Mouse (Mus musculus) liver (tissue): ENCODE data around the gene Morn1.

Source experiments
- DNase-seq: peaks from one replicate; pipeline ENCODE4 v3.0.0-alpha.2; 2020; ENCODE audit warnings: mixed read lengths

Morn1 gene

DNA sequence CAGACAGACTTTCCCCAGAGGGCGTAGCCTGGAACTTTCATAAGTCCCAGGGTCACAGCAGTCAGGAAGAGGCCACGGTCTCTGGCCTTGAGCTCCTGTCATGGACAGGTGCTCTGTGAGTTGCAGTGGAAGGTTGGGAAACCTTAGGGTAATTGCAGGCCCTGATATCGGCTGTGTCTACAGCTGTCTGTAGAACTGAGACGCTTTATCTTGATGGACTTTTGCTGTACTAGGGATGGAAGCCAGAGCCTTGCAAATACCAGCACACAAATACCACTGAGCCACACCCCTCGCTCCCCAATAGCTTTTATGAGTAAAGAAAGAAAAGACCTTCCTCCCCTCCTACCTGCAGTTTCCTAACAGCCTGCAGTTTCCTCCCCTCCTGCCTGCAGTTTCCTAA lies 34.2 kb downstream of the Morn1 start:
- DNase-seq, result peak; percentile 32

DNA sequence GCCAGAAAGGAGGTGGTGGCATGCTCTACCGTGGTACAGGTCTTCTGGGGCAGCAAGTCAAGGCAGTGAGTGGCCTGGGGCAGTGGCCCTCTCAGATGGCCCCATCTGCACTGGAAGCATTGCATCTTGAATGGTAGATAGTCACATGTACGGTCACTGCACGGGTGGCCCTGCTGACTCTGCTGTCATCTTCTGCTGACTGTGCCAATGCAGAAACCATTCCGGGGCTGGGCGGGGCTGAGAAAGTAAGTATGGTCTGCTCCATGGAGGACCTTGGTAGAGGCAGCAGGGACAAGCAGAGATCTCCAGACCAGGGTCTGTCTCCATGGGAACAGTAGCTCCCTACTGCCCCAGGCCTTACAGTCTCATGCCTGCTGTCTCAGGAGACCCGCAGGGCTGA lies 34.8 kb downstream of the Morn1 start:
- DNase-seq, result no peak

DNA sequence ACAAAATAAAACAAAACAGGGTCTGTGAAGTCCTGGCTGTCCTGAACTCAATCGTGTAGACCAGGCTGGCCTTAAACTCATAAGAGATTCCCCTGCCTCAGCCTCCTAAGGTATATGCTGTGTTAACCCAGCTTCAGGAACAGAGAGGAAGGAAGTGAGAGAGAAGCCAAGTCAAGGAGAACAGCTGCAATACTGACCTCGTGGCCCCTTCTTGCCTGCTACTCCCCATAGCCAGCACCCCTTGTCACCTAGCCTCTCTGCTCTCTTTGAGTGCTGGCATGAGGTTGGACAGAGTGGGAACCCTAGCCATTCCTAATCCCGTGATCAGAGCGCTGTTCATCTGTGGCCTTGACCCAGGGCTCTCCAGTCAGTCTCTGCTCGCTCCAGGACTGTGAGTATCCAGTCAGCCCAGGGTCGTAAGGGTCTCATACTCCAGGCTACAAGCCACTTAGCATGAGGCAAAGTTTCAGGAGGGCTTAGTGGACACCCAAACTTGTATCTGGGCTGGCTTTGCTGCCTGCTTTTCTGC lies 35.6 kb downstream of the Morn1 start:
- no peak for DNase-seq

DNA sequence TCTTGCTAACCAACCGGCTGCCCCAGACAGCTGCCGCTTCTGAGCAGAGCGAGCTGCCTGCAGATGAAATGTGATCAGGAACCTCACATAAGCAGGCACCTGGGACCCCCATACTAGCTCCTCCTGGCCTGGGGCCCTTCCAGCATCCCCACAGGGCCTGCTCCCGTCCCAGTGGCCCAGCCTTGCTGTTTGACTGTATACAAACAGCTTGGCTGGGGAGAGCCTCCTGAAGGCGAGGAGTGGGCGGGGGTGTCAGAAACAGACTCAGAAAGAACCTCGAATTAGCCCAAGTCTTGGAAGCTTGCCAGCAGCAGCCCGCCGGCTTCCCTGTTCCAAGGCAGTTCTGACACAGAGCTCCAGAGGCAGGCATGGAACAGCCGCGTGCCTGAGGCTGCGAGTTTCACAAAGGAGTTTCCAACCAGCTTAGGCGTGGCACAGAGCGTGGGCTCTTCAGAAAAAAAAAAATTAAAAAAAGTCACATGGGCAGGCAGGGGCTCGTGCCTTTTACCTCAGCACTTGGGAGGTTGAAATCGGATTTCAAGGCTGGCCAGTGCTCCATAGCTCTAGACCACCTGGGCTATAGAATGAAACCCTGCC lies 36.2 kb downstream of the Morn1 start:
- DNase-seq, result peak; percentile 63

DNA sequence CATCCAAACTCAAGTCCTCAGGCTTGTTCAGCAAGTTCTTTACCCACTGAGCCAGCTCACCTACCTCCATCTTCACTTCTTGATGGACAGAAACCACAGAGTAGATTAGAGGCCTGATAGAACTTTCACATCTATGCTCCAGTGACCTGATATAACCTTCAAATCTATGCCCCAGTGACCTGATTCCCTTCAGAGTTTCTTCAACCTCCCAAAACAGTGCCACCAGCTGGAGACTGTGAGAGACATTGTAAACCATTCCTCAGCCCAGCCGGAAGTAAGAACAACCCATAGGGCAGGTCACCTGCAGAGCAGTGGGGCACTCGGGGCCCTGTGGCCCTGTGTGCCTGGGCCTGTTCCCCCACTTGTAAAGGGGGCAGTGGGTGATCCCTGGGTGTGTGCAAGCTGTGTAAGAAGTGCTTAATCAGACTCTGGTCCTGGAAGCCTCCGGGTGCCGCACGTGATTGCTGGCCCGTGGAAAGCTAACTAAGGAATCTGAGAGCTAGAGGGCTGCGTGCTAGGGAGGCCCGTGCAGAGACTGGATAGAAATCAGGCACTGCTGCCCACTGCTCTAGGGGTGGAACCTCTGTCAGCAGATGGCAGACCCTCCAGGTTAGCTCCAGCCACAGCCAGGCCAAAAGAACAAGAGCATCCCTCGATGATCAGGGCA lies 37.6 kb downstream of the Morn1 start:
- no peak for DNase-seq

DNA sequence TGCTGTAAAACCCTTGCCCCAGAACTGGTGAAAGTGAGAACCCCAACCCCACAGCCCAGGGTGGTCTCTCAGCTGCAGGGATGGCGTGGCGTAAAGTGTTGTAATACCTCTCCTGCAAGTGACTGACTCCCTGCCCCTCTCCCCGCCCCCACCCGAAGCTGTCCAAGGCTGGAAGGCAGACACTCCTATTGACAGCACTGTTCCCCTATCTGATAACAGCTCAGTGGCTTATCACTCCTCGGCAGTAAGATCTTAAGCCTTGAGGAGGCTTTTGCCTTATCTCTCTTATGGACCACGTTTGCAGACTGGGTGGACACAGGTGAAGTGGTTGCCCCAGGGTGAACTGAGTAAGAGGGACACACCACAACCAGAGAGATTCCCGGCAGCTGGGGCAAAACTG lies 38.9 kb downstream of the Morn1 start:
- DNase-seq, result peak; percentile 58

DNA sequence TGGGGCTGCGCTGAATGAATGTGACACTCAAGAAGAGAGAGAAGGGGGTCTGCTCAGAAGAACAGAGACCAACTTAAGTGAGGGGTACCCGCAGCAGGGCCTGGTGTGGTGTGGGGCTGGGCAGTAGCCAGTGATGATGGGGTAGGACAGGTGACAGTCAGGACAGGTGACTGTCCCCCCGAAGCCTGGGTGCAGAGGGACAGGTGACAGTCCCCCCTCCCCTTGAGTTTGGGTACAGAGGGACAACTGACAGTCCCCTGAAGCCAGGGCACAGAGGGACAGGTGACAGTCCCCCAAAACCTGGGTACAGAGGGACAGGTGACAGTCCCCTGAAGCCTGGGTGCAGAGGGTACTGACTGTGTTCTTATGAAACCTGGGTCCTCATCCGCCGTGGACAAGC lies 39.8 kb downstream of the Morn1 start:
- no peak for DNase-seq

DNA sequence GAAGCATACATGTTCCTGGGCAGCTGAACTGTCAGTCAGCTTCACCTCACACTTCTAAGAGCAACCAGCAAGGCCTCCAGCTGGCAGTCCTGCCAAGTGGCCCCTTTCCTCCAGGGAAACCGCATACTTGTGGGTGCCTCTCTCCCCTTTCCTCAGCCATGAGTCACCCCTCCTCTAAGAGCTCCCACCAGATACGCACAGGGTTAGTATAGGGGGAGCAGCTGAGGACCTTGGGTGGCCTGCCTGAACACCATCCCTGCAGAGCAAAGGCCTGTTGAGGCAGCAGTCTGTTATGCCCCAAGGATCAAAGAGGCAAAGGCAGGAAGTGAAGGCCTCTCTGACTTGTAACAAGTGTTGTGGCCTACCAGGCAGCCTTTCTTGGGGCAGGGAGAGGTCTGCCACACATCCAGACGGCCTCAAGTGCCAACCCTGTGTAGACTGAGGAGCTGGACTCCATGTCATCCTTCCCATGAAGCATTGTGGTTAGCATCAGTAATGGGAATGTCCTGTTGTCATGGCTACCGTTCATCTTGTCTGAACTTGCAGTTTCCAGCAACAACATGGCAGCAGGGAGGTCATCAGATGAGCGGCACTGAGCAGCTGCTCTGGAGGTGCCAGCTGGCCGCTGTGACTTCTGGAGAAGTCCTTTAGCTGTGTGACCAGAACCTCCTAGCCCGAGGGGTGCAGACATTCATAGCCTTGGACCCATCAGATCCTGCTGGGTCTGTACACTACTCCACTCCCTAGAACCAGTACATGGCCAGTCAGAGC lies 40.4 kb downstream of the Morn1 start:
- DNase-seq, result no peak

DNA sequence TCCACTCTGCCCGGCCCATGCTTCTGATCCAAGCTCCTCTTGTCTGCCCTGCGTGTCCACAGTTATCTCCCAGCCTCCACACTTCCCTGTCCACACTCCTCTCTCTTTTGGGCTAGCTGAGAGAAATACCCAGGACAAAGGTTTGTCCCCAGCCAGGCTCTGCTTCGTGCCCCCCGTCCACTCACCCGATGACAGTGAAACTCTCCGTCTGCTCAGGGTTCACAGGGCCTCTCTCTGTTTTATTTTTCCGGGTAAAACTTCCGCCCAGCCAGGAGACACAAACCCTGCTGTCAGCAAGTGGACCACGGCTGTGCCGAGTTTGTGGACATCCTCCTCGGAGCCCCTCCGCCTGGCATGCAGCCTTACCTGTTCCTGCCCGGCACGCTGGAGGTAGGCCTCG lies 42.0 kb downstream of the Morn1 start:
- no peak for DNase-seq

DNA sequence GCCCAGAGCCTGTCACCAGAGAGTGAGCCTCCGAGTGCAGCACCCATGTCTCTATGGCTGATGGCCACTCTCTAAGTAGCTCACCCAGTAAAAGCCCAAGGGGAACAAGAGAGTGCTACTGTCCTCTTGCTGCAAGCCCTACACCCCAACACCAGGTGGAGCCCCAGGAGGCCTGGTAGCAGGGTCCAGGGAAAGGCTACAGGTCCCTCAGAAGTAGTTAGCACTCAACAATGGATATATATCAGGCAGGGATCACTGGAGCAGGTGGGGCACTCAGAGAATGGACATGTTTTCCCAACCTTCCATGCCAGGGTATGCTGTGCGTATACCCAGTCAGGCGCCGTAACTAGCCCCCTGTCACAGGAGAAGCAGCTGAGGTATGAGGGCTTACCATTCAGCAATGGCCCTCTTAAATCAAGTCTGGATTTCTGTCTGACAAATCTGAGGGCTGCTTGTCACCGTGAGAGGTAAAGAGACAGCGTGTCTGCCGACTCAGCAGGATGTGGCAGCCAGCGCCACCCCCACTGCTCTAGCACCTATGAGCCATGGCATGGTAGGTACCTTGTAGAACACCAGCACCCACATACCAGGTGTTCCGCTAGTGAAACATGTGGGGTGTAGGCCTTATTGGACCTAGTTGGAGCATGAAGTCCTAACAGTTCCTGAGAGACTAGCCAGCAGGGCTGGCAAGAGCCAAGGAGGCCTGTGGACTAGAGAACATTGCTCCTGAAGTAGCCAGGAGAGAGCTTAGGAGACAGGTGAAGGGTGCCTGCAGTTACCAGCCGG lies 42.9 kb downstream of the Morn1 start:
- DNase-seq, result no peak

DNA sequence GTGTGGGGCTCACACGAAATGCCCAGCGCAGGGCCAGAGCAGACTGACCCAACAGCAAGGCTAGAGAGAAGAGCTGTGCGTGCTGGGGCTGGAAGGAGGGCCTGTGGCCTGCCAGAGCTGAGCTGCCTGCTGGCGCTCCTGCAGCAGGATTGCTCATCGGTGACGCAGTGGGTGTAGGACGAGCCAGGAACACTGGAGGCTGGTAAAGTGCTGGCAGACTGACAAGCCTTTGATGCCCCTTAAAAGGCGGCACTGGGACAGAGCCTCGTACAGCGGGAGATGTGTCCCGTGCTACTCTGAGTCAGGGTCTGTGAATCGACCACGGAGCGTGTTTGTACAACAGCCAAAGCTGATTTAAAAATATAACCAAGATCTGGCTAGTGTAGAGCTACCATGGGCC lies 43.6 kb downstream of the Morn1 start:
- no peak for DNase-seq

DNA sequence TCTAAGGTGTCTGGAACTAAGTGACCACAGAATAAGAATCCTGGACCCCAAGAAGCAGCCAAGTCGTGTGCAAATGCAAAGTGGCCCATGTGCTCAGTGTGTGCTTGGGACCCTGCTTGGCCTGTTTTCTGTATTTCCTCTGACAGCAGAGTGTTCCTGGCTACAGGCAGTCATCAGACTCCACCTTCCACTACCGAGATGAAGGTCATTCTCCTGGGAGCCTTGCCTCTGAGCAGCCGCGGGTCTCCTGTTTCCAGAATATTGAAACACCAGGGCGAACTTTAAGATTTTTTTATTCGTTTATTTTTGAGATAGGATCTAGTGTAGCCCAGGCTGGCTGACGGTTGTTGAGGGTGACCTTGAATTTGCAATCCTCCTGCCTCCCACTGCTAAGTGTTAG lies 44.2 kb downstream of the Morn1 start:
- DNase-seq, result no peak

DNA sequence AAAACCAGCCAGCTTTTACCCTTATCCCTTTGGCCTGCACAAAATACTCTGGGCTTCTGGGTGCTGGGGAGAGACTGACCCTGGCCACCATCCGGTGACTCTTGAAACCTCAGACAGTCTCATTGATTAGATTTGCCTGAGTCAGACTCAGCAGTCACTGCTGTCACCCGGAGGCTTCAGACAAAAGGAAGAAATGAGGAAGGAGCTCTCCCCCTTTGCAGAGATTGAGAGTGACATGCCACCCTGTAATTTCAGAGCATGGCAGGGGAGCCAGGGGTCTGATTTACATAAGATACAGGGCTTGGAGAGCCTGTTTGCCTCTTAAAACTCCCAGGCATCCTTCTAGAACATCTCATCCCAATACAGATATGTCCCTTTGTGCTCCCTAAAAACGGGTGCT lies 46.8 kb downstream of the Morn1 start:
- DNase-seq, result no peak

DNA sequence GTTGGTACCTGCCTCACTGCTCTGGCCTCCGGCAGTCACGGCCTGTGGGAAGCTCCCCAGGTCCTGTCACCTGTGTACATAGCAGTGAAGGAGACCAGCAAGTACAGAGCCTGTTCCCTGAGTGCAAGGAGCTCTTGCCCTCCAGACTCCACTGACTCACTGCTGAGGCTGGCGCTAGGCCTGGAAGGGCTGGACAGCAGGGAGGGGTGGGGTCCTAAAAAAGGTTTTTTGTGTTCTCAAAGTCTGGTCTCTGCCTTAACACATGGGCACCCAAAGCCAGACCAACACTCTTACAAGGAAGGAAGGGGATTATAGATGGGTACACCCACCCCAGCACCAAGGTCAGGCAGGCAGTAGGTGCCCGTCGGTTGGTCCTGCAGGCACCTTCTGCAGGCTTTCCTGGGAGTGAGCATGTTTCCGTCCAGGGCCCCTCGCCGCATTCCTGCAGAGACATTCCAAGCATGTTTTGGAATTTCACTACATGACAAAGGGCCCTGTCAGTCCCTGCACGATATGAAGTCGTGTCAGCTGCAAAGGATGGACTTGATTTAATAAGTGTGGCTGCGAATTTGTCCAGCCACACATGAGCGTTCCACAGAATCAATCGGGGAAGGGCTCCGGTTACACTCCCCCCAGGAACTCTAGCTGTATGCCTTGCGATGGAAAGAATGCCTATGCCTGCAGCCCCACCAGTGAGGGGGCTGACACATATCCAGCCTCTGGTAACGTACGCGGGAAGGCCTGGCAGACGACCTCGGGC lies 47.5 kb downstream of the Morn1 start:
- DNase-seq, result no peak

DNA sequence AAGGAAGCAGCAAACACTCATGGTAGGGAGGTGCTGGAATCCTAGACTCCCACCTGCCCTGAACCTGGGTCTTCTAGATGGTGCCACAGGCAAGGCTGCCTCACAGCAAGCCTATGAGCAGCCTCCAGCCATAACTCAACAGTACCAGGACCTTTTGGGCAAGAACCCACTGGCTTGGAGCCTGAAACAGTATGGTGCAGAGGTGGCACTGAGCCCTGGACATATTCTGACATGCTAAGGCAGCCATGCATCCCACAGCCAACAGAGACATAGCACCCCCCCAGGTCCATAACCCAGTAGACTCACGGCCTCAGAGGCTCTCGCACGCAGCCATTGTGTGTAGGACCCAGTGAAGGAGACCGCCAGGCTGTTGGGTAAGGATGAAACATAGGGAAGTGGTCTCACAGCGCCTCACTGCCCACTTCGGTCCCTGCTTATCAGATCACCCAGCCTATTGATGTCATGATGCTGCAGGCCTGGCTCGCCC lies 48.4 kb downstream of the Morn1 start:
- DNase-seq, result no peak

DNA sequence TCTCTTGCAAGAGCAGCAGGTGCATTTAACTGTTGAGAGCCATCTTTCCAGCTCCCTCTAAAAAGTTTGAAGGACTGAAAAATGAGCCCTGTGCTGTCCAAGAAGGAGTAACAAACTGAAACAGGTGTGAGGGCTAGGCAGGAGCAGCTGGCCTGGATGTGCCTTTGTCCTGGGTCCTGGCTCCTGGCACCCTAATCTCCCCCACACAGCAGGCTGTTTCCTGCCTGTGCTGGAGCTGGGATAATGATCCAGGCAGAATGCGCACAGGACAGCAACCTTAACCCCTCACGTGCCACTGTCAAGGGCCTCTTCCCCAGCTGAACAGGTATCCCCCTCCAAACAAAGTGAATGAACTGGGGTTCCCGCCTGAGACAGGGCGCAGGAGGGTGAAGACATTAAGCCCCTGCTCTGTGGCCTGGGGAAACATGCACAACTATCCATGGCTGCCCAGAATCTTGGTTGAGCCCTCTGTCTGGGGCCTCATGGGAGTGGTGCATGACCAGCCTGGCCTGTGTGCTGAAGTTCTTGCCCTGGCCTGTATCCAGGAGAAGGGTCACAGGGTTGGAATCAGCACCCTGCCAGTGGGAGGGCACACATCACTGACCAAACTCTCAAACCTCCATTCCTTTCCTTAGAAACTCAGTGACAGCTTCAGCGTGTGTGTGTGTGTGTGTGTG lies 49.7 kb downstream of the Morn1 start:
- no peak for DNase-seq

DNA sequence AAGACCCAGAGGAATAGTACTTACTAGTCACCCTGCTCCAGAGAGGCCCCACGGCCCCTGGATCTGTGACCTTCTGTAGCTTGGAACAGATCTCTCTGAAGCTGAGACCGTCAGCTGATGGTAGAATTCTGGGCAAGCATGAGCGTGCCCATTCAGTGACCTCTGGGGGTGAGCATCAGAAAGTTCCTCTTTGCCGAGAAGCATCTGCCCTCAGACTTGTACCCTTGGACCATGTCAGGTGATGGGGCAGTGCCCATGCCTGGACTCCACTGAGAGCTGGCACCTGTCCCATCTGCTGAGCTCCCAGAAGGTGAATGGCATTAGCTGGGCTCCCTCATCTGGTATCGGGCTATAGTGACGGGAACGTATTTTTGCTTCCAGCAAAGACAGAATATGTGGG lies 51.5 kb downstream of the Morn1 start:
- no peak for DNase-seq

DNA sequence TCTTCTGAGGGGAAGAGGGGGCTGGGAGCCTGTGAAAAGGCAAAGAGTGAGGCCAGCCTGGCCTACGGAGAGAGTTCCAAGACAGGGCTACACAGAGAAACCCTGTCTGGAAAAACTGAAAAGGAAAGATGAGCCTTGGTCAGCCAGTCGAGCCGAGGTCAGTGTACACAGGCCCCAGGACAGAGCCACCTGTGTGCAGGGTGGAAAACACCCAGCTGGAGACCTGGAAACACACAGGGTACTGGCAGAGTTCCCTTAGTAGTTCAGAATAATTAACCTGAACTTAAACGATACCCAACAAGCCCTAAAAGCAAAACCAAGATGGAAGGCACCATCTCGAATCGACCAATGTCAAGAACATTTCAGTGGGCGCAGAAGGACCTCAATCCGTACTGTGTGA lies 52.1 kb downstream of the Morn1 start:
- no peak for DNase-seq

DNA sequence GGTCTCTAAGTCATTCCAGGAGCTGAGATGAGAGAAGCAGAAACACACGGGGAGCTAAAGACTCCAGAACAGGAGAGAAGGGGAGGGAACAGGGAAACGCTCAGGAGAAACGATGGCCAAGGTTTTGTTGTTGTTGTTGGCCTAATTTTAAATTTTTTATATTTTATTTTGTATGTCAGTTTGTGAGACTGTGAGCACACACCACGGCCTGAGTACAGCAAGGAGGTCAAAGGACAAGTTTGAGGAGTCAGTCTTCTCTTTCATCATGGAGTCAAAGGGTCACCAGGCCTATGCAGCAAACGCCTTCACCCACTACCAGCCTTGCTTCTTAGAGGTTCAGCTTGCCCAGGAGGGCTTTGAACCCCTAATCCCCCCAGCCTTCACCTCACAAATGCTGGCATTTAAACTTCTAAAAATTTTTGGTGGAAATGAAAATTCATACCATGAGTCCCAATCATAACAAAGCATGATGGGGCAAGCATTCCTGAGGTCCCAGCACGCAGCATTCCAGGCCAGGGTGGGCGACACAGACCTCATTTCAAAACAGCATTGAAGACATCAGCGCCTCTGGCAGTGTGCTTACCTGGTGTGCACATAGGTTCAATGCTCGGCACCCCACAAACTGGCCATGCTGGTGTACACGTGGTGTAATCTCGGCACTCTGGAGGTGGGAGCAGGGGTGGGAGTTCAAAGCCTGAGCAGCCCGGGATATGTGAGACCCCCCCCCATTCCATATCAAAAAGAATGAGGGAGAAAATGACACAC lies 53.1 kb downstream of the Morn1 start:
- no peak for DNase-seq

DNA sequence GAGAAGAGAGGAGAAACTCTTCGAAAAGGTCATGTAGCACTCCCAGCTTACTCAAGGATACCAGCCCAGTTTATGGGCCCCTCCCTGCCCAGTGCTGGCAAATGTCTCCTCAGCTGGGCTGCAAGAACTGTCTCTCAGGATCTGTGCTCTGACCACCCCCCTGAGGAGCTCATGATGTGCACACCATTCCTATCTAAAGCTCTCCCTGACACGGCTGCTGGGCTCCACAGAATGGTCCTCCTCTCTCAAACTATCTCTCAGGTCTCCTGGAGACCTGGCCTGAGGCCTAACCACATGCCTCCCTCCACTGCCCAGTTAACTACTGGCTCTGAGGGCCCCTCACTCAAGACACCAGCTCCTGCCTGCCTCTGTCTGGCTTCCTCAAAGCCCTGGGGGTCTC lies 53.8 kb downstream of the Morn1 start:
- no peak for DNase-seq

DNA sequence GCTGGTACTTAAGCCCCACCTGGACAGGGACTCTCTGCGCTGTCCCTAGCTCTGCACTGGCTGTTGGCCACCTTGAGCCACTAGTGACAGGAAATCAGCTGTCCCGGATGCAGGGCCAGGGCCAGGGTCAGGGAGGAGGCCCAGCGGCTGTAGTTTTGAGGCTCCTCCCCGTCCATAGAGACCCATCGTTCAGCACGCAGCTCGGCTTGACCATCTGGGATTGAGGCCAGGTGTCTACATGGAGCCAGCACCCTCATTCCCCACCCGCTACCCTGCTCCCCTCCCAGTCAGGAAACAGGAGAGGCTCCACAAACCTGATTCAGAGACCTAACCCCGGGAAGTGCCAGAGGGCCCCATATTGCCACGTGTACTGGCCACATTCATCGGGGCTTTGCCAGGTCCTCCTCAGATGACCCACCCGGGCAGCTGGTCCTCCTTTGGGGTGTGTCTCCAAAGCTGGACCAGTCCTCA lies 54.5 kb downstream of the Morn1 start:
- no peak for DNase-seq
